Mouse (Mus musculus): ENCODE data around the gene Dnajc5. TPM values are rescaled to one million over a fixed set of nuclear protein-coding genes. Genes with fewer than 3 reads are reported as not detected.

The Dnajc5 gene
- polyA plus RNA-seq, 1 experiment from 2014 or later, result 120 TPM

DNA sequence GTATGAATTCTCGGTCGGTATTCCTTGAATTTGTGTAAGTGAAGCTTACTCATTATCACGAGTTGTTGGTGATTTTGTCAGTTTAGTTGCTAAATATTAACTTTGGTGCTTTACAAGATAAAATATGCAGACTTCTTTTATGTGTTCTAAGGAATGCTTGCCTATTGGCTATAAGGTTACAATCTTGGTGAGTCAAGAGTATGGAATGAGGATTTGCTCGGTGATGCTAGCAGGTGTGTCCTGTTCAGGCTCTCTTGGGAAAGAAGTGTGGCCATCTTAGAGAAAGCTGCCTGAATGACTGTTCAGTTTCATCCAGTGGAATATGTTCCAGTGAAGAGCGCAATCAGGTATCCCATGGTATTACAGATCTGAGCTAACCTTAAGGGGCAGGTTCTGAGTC is 5.2 kb downstream of the Dnajc5 start:
- Histone ChIP-seq H3K4me1 (ENCODE audit: control insufficient read depth, insufficient read depth, low read length) (peaks cover 8% of the 10 kb centered on the region), H3K4me3 (ENCODE audit: low read depth, low read length) (no peak overlapping the region), H3K36me3 (ENCODE audit: control insufficient read depth, insufficient read depth, low read length) (peaks cover 3% of the 10 kb centered on the region), H3K4me2 (ENCODE audit: low read depth) (no peak overlapping the region), H3K9me3 (ENCODE audit: control insufficient read depth, low read length) (no peaks in the 10 kb centered on the region), H3K9ac (ENCODE audit: low read length) (no peak overlapping the region), H3K27ac (ENCODE audit: low read depth, low read length) (no peak overlapping the region), H3K27me3 (ENCODE audit: control insufficient read depth, insufficient read depth, low read length) (no peaks in the 10 kb centered on the region)
- WGBS, result 94% methylated on average over 5 of the region's 5 CpGs
- DNase-seq (ENCODE audit: low spot score) (no peak), ATAC-seq (ENCODE audit: insufficient read depth, low FRiP score, low TSS enrichment) (no peak)

DNA sequence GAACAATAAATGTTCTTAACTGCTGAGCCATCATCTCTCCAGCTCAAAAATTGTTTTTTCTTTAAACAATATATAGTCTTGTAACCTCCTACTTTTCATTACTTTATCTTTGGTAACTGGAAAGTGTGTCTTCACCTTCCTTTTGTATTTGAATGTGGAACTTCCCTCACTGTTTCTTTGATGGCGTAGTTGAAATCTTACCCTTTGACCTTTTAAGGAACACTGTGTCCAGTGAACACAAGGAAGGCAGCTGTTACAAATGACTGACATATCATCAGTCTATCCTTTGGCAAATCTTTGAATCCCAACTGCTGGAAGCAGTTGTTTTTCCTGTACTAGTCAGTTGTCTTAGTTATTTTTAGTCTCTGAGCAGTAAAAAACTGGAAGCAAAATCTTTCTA is 8.8 kb downstream of the Dnajc5 start:
- 91% methylated on average over 1 of the region's 1 CpGs for WGBS
- no peak overlapping the region for H3K27ac ChIP-seq (ENCODE audit: low read depth, low read length)
- H3K27me3 ChIP-seq (ENCODE audit: control insufficient read depth, insufficient read depth, low read length), result no peaks in the 10 kb centered on the region
- no peak for ATAC-seq (ENCODE audit: insufficient read depth, low FRiP score, low TSS enrichment)
- no peak overlapping the region for H3K9ac ChIP-seq (ENCODE audit: low read length)
- no peaks in the 10 kb centered on the region for H3K9me3 ChIP-seq (ENCODE audit: control insufficient read depth, low read length)
- no peak for DNase-seq (ENCODE audit: low spot score)
- no peak overlapping the region for H3K4me2 ChIP-seq (ENCODE audit: low read depth)
- H3K36me3 ChIP-seq (ENCODE audit: control insufficient read depth, insufficient read depth, low read length), result peaks cover 3% of the 10 kb centered on the region; the same call in 1 of the 2 replicates
- no peak overlapping the region for H3K4me3 ChIP-seq (ENCODE audit: low read depth, low read length)
- H3K4me1 ChIP-seq (ENCODE audit: control insufficient read depth, insufficient read depth, low read length), result no peaks in the 10 kb centered on the region

DNA sequence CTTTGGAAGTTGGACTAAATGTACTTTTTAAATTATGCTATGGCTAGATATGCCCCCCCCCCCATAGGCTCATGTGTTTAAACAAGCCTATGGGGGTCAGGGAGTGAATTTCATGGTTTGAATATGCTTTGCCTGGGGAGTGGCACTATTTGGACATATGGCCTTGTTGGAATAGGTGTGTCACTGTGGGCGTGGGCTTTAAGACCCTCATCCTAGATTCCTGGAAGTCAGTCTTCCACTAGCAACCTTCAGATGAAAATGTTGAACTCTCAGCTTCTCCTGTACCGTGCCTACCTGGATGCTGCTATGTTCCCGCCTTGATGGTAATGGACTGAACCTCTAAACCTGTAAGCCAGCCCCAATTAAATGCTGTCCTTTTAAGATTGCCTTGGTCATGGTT is 12.3 kb downstream of the Dnajc5 start:
- Histone ChIP-seq H3K9me3 (ENCODE audit: control insufficient read depth, low read length) (no peaks in the 10 kb centered on the region), H3K27me3 (ENCODE audit: control insufficient read depth, insufficient read depth, low read length) (no peaks in the 10 kb centered on the region), H3K4me2 (ENCODE audit: low read depth) (no peak overlapping the region), H3K4me1 (ENCODE audit: control insufficient read depth, insufficient read depth, low read length) (no peaks in the 10 kb centered on the region), H3K9ac (ENCODE audit: low read length) (no peak overlapping the region), H3K36me3 (ENCODE audit: control insufficient read depth, insufficient read depth, low read length) (peaks cover 2% of the 10 kb centered on the region; the same call in 1 of the 2 replicates), H3K4me3 (ENCODE audit: low read depth, low read length) (no peak overlapping the region), H3K27ac (ENCODE audit: low read depth, low read length) (no peak overlapping the region)
- no peak for ATAC-seq (ENCODE audit: insufficient read depth, low FRiP score, low TSS enrichment)
- WGBS, result 98% methylated on average over 3 of the region's 3 CpGs
- DNase-seq (ENCODE audit: low spot score), result no peak

DNA sequence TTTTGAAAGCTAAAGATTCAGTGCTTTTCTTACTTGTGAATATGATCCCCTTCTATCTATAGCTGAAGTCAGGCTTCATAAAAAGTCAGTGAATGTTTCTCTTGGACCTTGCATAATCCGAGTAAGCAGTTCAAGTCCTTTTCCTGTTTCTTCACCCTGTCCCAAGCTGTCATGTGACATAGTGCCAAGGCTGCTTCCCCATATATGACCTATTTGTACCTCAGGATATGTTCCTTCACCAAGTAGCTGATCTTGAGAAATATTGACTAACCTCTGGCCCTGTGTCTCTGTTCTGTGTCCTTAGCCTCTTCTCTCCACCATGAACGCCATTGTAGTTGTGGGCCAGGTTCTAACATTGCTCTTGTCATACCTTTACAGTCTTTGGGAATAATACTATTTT is 16.1 kb downstream of the Dnajc5 start:
- H3K4me3 ChIP-seq (ENCODE audit: low read depth, low read length), result no peak overlapping the region
- ATAC-seq (ENCODE audit: insufficient read depth, low FRiP score, low TSS enrichment) (no peak), DNase-seq (ENCODE audit: low spot score) (no peak)
- no peak overlapping the region for H3K9ac ChIP-seq (ENCODE audit: low read length)
- H3K4me1 ChIP-seq (ENCODE audit: control insufficient read depth, insufficient read depth, low read length), result no peaks in the 10 kb centered on the region
- no peak overlapping the region for H3K4me2 ChIP-seq (ENCODE audit: low read depth)
- H3K27ac ChIP-seq (ENCODE audit: low read depth, low read length), result no peak overlapping the region
- H3K36me3 ChIP-seq (ENCODE audit: control insufficient read depth, insufficient read depth, low read length), result no peaks in the 10 kb centered on the region
- WGBS, result 93% methylated on average over 2 of the region's 2 CpGs
- no peaks in the 10 kb centered on the region for H3K27me3 ChIP-seq (ENCODE audit: control insufficient read depth, insufficient read depth, low read length)
- no peaks in the 10 kb centered on the region for H3K9me3 ChIP-seq (ENCODE audit: control insufficient read depth, low read length)

DNA sequence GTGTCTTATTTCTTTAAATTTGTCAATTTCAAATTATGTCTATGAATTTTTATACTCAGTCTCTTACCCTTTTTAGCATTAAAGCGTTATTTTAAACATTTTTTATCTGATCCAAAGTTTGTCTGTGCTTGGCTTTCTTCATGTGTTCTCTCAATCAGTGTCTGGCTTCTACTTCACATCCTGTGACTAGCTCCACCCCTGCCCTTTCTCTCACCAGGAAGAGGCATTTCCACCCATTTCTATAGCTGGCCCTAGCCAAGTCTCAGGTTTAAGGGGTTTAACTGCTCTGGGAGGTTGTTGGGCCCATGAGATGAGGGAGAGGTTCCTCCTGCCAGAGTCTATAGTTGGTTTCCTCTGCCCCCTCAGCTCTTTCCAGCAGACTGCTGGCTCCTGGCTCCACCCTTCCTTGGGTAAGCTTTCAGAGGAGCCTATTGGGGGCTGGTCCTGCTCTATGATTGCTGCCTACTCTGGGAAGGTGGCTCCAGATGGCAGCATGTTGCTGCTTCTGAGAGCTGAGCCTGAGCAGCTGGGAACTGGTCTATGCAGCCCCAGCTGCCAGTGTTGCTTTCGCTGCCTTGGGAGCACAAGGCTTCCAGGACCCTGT is 17.3 kb downstream of the Dnajc5 start:
- Histone ChIP-seq H3K36me3 (ENCODE audit: control insufficient read depth, insufficient read depth, low read length) (no peaks in the 10 kb centered on the region), H3K27me3 (ENCODE audit: control insufficient read depth, insufficient read depth, low read length) (no peaks in the 10 kb centered on the region), H3K4me2 (ENCODE audit: low read depth) (no peak overlapping the region), H3K9me3 (ENCODE audit: control insufficient read depth, low read length) (no peaks in the 10 kb centered on the region), H3K9ac (ENCODE audit: low read length) (no peak overlapping the region), H3K4me1 (ENCODE audit: control insufficient read depth, insufficient read depth, low read length) (no peaks in the 10 kb centered on the region), H3K27ac (ENCODE audit: low read depth, low read length) (no peak overlapping the region), H3K4me3 (ENCODE audit: low read depth, low read length) (no peak overlapping the region)
- DNase-seq (ENCODE audit: low spot score) (peak; percentile 30), ATAC-seq (ENCODE audit: insufficient read depth, low FRiP score, low TSS enrichment) (no peak)
- 86% methylated on average over 2 of the region's 2 CpGs for WGBS

DNA sequence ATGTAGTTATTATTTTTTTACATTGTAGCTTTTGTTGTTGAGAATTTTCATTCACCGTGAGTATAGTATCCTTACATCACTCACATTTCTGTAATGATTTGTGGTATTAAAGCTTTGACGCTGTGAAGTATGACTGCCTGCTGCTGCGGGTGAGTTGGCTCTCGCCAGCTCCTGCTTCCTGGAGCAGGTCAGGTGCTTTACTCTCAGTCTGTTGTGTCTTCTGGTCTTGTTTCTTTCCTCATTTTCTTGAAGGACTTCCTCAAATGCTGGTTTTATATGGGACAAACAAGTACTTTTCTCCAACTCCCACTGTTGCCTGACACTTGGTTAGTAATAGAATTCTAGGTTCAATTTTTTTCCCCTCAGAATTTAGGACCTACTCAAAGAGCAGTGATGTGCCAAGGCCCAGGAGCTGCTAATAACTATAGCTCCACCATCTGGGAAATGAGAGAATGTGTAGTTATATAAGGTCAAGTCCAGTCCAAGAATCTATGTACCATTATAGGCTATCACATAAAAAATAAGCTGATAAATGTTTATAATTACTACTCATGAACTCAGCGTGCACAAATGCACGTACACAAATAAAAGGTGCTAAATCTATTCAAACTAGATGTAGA is 21.6 kb downstream of the Dnajc5 start:
- Histone ChIP-seq H3K9me3 (ENCODE audit: control insufficient read depth, low read length) (no peaks in the 10 kb centered on the region), H3K27ac (ENCODE audit: low read depth, low read length) (no peak overlapping the region), H3K4me2 (ENCODE audit: low read depth) (no peak overlapping the region), H3K36me3 (ENCODE audit: control insufficient read depth, insufficient read depth, low read length) (no peaks in the 10 kb centered on the region), H3K27me3 (ENCODE audit: control insufficient read depth, insufficient read depth, low read length) (no peaks in the 10 kb centered on the region), H3K4me3 (ENCODE audit: low read depth, low read length) (no peak overlapping the region), H3K4me1 (ENCODE audit: control insufficient read depth, insufficient read depth, low read length) (no peaks in the 10 kb centered on the region), H3K9ac (ENCODE audit: low read length) (no peak overlapping the region)
- DNase-seq (ENCODE audit: low spot score), result no peak
- no peak for ATAC-seq (ENCODE audit: insufficient read depth, low FRiP score, low TSS enrichment)
- WGBS, result 93% methylated on average over 6 of the region's 6 CpGs

DNA sequence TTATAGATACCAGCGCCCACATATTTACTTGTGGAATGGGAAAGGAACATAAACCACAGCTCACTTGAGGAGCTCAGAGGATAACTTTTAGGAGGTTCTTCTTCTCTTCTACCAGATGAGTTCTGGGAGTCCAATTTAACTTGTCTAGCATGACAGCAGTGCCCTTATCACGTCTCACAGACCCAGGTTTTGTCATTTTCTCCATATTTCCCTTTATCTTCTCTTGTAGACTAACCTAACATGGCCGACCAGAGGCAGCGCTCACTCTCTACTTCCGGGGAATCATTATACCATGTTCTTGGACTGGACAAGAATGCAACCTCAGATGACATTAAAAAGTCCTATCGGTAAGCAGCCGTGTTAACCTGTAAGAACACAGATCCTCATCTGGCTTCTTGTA is 25.9 kb downstream of the Dnajc5 start:
- H3K4me2 ChIP-seq (ENCODE audit: low read depth), result no peak overlapping the region
- ATAC-seq (ENCODE audit: insufficient read depth, low FRiP score, low TSS enrichment), result no peak
- no peak for DNase-seq (ENCODE audit: low spot score)
- H3K9ac ChIP-seq (ENCODE audit: low read length), result no peak overlapping the region
- H3K27me3 ChIP-seq (ENCODE audit: control insufficient read depth, insufficient read depth, low read length), result no peaks in the 10 kb centered on the region
- no peaks in the 10 kb centered on the region for H3K9me3 ChIP-seq (ENCODE audit: control insufficient read depth, low read length)
- H3K4me1 ChIP-seq (ENCODE audit: control insufficient read depth, insufficient read depth, low read length), result no peaks in the 10 kb centered on the region
- no peak overlapping the region for H3K27ac ChIP-seq (ENCODE audit: low read depth, low read length)
- no peak overlapping the region for H3K4me3 ChIP-seq (ENCODE audit: low read depth, low read length)
- peaks cover 19% of the 10 kb centered on the region for H3K36me3 ChIP-seq (ENCODE audit: control insufficient read depth, insufficient read depth, low read length)
- WGBS, result 96% methylated on average over 7 of the region's 7 CpGs

DNA sequence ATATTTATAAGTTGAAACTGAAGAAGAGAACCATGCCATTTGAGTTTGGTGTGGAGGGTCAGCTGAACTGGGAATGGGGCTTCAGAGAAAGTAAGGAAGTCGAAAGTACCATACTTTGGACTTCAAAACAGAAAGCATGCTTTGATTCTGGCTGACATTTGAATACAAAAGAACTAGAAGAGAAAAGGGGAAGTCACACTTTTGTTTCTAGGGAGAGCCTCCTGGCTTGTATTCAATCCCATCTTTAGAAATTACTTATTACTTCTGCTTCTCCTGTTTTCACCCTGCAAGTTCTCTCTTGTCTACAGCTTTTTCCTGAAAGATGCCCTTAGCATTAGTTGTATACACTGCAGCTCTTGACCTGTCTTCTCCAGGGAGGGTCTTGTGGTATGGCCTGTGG is 27.9 kb downstream of the Dnajc5 start:
- H3K36me3 ChIP-seq (ENCODE audit: control insufficient read depth, insufficient read depth, low read length), result peaks cover 19% of the 10 kb centered on the region
- no peak for DNase-seq (ENCODE audit: low spot score)
- no peak overlapping the region for H3K4me2 ChIP-seq (ENCODE audit: low read depth)
- no peak overlapping the region for H3K4me3 ChIP-seq (ENCODE audit: low read depth, low read length)
- H3K9me3 ChIP-seq (ENCODE audit: control insufficient read depth, low read length), result no peaks in the 10 kb centered on the region
- H3K4me1 ChIP-seq (ENCODE audit: control insufficient read depth, insufficient read depth, low read length), result no peaks in the 10 kb centered on the region
- WGBS, result 85% methylated on average over 1 of the region's 1 CpGs
- H3K27me3 ChIP-seq (ENCODE audit: control insufficient read depth, insufficient read depth, low read length), result no peaks in the 10 kb centered on the region
- no peak overlapping the region for H3K9ac ChIP-seq (ENCODE audit: low read length)
- no peak for ATAC-seq (ENCODE audit: insufficient read depth, low FRiP score, low TSS enrichment)
- no peak overlapping the region for H3K27ac ChIP-seq (ENCODE audit: low read depth, low read length)

DNA sequence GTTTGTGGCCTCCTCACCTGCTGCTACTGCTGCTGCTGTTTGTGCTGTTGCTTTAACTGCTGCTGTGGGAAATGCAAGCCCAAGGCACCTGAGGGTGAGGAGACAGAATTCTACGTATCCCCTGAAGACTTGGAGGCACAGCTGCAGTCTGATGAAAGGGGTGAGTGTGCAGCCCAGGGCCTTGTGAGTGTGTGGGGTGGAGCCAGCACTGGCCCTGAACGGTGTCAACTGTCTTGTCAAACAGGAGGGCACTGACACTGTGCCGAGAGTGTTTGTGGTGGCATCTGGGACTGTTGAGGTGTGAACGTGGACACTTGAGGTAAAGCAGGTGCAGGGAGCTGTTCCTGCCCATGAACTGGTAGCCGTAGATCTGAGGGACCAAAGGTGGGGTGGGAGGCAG is 28.4 kb downstream of the Dnajc5 start:
- Histone ChIP-seq H3K36me3 (ENCODE audit: control insufficient read depth, insufficient read depth, low read length) (peaks cover 19% of the 10 kb centered on the region), H3K9me3 (ENCODE audit: control insufficient read depth, low read length) (no peaks in the 10 kb centered on the region), H3K4me1 (ENCODE audit: control insufficient read depth, insufficient read depth, low read length) (no peaks in the 10 kb centered on the region), H3K4me2 (ENCODE audit: low read depth) (no peak overlapping the region), H3K9ac (ENCODE audit: low read length) (no peak overlapping the region), H3K4me3 (ENCODE audit: low read depth, low read length) (no peak overlapping the region), H3K27me3 (ENCODE audit: control insufficient read depth, insufficient read depth, low read length) (no peaks in the 10 kb centered on the region), H3K27ac (ENCODE audit: low read depth, low read length) (no peak overlapping the region)
- ATAC-seq (ENCODE audit: insufficient read depth, low FRiP score, low TSS enrichment) (no peak), DNase-seq (ENCODE audit: low spot score) (no peak)
- 84% methylated on average over 5 of the region's 5 CpGs for WGBS
